Mouse (Mus musculus) mature B cell (primary cell): Measurements from ENCODE around the gene Lbx1.

ENCODE experiments used
- in situ Hi-C: fragments of 300-500 bp; cut with MboI; formaldehyde crosslinking; loops from 2 replicates; pipeline ENCODE4 v1.14.3; 2019

The Lbx1 gene

GRCm38 (mm10) chr19:45235766-45236362, at the start of gene Lbx1:
Lbx1 (minus strand) TSS chr19:45235812.
- in situ Hi-C loops, result no loop called here

DNA sequence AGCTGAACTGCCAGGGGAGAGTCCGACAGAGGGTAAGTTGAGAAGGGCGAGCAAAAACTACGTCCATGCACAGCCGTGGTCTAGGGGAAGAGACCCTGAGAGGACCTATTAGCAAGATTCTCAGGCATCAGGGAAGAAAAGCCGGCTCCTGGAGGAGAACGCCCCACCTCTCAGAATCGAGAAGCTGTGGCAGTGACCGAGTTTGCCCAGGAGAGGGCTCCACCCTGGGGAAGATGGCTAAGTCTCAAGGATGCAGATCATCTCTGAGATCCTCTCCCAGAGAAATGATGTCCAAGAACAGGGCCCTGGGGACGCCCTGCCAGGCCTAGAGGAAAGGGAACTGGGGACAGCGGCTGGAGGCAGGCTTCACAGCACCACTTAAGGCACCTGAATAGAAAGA, 47.7 kb upstream of the Lbx1 start:
- in situ Hi-C loops, result no loop called here

DNA sequence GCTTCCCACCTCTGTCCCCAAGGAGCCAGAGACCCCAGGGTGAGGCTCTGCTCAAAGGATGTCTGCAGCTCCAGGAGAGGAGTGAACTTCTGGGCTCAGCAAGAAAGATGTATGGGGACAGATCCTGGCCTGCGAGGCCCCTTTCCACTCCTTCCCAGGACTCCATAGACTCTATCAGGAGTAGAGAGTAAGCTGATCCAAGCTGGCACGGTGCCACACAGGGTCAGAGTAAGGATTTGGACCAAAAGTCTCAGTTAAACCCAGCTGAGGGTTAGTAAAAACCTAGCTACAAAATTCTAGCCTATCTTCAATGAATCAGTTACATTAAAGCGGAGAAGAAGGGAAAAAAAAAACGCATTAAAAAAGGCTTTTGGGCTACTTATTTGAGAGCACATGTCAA, 40.6 kb upstream of the Lbx1 start:
- in situ Hi-C loops, result no loop called here

GRCm38 (mm10) chr19:45271986-45272385, 36.4 kb upstream of the Lbx1 start:
- in situ Hi-C loops, result no loop called here

DNA sequence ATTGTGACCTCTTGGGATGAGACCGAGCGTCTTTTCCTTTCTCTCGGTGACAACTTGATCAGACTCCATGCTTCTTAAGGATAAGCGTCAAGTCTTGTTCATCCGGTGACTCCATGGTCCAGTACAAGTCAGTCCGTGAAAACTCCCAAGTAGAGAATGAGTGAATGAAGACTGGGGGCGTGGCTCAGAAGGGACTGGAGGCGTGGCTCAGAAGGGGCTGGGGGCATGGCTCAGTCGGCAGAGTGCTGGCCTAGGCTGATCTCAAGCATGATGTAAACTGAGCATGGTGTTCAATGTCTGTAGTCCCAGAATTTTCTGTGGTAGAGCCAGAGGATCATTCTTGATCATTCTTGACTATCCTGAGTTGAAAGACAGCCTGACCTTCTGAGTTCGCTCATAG, 27.4 kb upstream of the Lbx1 start:
- in situ Hi-C loops, result no loop called here

GRCm38 (mm10) chr19:45257414-45258326, 22.1 kb upstream of the Lbx1 start:
- in situ Hi-C loops, result no loop called here

GRCm38 (mm10) chr19:45254806-45255205, 19.2 kb upstream of the Lbx1 start:
- in situ Hi-C loops, result no loop called here

DNA sequence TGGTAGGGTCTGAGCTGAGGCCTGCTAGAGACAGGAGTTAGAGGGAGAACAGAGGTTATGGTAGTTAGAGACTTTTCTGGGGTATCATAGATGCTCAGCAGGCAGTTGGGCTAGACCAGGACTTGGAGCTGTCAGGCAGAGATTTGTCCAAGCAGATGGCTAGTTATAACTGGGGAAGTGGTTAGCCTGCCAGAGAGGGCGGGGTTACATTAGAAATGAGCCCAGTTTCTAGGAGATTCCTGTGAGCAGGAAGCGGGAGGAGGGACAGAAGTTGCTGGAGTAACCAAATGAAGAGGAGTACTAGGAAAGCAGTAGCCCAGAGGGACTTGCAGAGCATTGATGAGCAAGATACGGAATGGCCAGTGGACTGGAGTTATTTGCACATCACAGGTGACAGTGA, 16.8 kb upstream of the Lbx1 start:
- in situ Hi-C loops, result no loop called here

- in situ Hi-C loops, result no loop called here
These were observed 13.1 kb upstream of the Lbx1 start for GRCm38 (mm10) chr19:45248691-45249090.

GRCm38 (mm10) chr19:45243918-45244700, 8.5 kb upstream of the Lbx1 start:
- in situ Hi-C loops, result no loop called here

DNA sequence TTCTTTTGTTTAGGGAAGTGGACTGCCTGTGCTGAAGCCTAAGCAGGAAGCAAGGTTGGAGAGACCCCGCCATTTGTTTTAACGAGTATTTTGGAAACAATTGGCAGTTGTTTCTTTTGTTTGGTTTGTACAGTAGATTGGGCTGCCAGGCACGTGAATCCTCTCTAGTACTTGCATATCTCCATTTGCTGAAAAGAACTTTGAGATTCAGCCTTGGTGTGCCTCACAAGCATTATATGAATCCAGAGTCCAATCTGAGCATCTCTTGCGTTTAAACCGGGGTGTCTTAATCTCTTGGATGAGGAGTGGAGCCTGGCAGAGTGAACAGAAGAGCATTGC, 7.6 kb upstream of the Lbx1 start:
- in situ Hi-C loops, result no loop called here

DNA sequence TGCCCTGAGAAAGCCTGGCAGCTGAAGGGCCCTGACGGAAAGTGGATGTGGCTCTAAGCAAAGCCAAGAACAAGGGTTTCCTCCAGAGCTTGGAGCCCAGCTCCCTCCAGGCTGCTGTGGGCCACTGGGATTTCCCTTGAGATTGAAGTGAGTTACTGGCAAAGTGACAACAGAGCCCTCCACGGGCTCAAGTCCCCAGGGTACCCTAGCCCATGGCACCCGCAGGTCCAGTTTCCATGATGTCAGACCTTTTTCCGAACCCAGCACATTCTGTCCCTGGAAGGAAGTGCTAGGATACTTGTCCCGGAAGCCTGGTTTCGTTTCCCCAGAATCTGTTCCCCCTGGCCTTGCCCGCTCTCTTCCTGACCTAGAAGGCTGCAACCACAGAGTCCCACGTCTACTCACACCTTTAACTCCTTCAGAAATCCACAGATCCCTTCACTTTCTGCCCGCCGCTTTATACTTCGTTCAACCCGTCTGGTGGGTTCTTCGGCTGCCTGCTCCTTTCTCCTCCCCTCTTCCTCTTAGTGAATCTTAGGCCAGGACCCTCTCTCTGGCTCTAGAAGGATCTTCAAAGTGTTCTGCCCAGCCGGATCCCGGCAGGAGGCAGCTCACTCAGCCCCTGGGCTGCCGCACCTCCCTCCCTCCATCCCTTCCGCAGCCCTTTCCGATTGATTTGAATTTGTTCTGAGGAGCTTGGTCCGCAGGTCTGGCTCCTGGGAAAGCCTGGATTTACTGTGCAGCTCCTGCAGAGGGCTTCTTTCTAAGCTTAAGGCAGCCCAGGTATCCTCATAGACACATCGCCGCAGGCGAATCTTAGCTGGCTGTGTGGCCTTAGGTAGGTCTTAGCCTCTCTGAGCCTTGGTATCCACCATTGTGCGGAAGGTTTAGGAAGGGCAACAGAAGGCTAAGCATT, 7.0 kb upstream of the Lbx1 start:
- in situ Hi-C loops, result no loop called here

DNA sequence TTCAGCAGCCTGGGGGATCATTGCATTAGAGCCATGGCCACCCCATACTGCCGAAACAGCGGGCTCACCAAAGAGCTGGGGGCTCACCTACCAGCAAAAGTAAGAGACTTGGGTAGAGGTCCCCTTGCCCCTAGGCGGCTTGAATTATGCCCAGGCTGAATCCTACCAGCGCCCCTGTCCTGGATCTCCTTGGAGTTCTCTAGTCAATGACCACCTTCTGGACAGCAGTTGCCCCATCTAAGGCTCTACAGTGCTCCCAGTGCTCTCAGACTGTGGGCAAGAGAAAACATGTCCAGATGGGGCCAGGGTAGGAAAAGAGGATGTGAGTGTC, 6.4 kb upstream of the Lbx1 start:
- in situ Hi-C loops, result no loop called here

DNA sequence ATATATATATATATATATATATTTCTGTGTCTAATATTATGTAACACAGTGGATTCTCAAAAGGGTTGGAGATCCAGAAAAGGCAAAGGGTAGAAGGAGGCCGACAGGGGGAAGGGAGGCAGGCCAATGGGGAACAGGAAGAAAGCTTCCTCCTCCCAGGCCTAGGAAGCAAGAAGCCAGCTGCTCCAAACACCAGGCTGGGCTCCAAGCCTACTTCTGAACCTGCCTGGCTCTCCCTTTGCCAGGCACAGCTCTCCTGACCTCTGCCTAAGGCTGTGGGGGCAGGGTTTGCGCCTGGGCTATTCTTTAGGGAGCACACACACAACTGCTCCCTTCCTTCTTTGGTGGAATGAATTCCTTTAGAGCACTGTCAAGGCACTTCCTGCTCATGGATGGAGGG, 4.4 kb upstream of the Lbx1 start:
- in situ Hi-C loops, result no loop called here

- in situ Hi-C loops, result no loop called here
These were observed 3.6 kb upstream of the Lbx1 start for GRCm38 (mm10) chr19:45239191-45239590.

- in situ Hi-C loops, result no loop called here
These were observed 2.1 kb upstream of the Lbx1 start for GRCm38 (mm10) chr19:45237665-45238209.

- in situ Hi-C loops, result no loop called here
These were observed 1.5 kb upstream of the Lbx1 start for GRCm38 (mm10) chr19:45237099-45237498.

DNA sequence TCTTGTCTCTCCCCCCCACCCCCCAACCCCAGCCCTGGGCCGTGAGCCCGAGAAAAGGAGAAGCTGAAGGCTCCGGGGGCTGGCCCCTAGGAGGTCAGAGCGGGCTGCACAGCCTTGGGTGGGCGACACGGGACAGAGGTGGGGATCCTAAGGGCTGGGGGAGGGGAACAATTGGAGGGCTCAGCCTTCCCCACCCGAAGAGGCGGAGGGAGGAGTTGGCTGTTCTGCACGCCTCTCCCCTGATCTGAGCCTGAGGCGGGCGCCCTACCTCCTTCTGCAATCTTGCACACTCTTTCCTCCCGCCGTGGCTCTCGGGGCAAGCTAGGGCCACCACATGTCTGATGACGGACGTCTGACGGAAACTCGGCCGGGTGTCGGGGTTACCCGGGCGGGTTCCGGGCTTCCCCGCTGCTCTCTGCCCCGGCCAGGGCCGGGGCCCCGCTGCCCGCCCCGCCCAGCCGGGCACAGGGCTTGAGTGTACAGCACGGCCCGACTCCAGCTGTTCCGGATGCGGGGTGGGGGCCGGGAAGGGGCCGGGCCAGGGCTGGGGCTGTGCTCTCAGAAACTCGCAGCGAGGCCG, 841 bp upstream of the Lbx1 start:
- in situ Hi-C loops, result no loop called here

GRCm38 (mm10) chr19:45235331-45235741, 276 bp downstream of the Lbx1 start:
- in situ Hi-C loops, result no loop called here

- in situ Hi-C loops, result no loop called here
These were observed 811 bp downstream of the Lbx1 start for GRCm38 (mm10) chr19:45234771-45235231.

GRCm38 (mm10) chr19:45234191-45234770, 1.3 kb downstream of the Lbx1 start:
- in situ Hi-C loops, result no loop called here
